Mouse (Mus musculus): ENCODE results near the gene Tpcn1. TPM values are rescaled to one million over a fixed set of nuclear protein-coding genes. Genes with fewer than 3 reads are reported as not detected.

The Tpcn1 gene
- polyA plus RNA-seq, 1 experiment from 2014 or later = 11.2 TPM

DNA sequence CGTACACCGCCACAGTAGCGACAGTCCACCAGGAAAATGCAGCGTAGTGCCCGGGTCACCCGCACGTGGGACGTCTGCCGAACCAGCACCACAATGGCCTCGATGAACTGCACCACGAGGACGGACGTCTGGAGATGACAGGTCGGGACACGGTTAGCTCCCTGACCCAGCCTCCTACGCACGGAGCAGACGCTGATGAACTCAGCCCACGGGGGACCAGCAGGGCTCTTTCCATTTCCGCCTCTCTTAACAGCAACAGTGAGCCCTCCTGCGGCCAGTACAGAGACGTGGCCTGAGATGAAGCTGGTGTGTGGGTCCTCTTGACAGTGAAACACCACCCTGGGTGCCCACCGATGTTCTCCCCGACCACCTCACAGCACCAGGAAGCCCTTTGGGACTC is 32.6 kb downstream of the Tpcn1 start:
- no peaks in the 10 kb centered on the region for H3K9me3 ChIP-seq (replicated peaks; ENCODE audit: control insufficient read depth, low read length)
- 85% methylated on average over 24 of the region's 24 CpGs for WGBS
- no peaks in the 10 kb centered on the region for H3K27me3 ChIP-seq (ENCODE audit: control insufficient read depth, insufficient read depth, low read length)
- no peak overlapping the region for H3K27ac ChIP-seq (replicated peaks; ENCODE audit: low read depth, low read length)
- H3K36me3 ChIP-seq (replicated peaks; ENCODE audit: control insufficient read depth, insufficient read depth, low read depth, low read length) = no peaks in the 10 kb centered on the region; the same call in 1 of the 2 replicates
- peaks cover 7% of the 10 kb centered on the region for H3K4me1 ChIP-seq (ENCODE audit: control insufficient read depth, insufficient read depth, low read length)
- ATAC-seq (replicated peaks; ENCODE audit: insufficient number of reproducible peaks, low FRiP score, low TSS enrichment, low read depth) (no peak), DNase-seq (ENCODE audit: low spot score) (no peak)
- H3K4me2 ChIP-seq (ENCODE audit: low read depth, low read length) = no peak overlapping the region
- H3K4me3 ChIP-seq (ENCODE audit: low read depth, low read length) = no peak overlapping the region; the same call in 1 of the 2 replicates
- H3K9ac ChIP-seq (replicated peaks; ENCODE audit: low read length) = no peak overlapping the region

DNA sequence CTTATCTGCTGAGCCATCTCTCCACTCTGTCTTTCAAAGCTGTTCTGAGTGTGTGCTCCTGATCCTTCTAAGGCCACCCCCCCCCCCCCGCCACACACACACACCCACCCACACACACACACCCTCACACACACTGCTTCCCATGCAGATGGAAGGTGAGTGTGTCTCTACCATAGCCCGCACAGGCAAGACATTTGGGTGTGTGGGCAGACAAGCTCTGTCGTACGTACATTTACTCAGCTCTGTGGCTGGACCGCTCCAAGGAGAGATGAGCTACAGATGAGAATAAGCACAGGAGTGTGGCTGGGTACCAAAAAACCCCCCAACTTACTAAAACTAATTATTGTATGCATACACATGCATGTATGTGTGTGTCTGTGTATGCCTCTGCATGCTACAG is 37.8 kb downstream of the Tpcn1 start:
- Histone ChIP-seq H3K4me1 (ENCODE audit: control insufficient read depth, insufficient read depth, low read length) (no peaks in the 10 kb centered on the region), H3K27me3 (ENCODE audit: control insufficient read depth, insufficient read depth, low read length) (no peaks in the 10 kb centered on the region), H3K9me3 (replicated peaks; ENCODE audit: control insufficient read depth, low read length) (no peaks in the 10 kb centered on the region), H3K27ac (replicated peaks; ENCODE audit: low read depth, low read length) (no peak overlapping the region), H3K9ac (replicated peaks; ENCODE audit: low read length) (no peak overlapping the region), H3K4me2 (ENCODE audit: low read depth, low read length) (no peak overlapping the region), H3K4me3 (ENCODE audit: low read depth, low read length) (no peak overlapping the region), H3K36me3 (replicated peaks; ENCODE audit: control insufficient read depth, insufficient read depth, low read depth, low read length) (no peaks in the 10 kb centered on the region; the same call in 1 of the 2 replicates)
- 95% methylated on average over 5 of the region's 5 CpGs for WGBS
- ATAC-seq (replicated peaks; ENCODE audit: insufficient number of reproducible peaks, low FRiP score, low TSS enrichment, low read depth) (no peak), DNase-seq (ENCODE audit: low spot score) (no peak)

DNA sequence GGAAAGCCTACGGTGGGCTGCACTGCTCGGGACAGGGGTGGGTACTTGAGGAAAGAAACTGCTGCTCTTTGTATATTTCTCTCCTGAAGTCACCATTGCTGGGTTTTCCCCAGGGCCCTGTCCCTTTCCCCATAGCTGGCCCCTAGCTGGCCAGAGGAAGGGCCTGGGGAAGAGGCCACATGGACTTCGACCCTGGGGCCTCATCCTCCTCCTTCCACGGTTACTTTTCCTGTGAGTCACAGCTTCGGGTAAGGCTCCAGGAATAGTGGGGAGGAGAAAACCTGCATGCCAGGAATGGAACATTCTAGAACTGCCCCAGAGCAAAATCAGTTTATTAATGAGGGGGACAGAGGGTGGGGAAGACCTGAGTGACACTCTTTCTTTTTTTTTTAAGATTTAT is 38.3 kb downstream of the Tpcn1 start:
- WGBS = 81% methylated on average over 5 of the region's 5 CpGs
- ATAC-seq (replicated peaks; ENCODE audit: insufficient number of reproducible peaks, low FRiP score, low TSS enrichment, low read depth) = no peak
- H3K4me2 ChIP-seq (ENCODE audit: low read depth, low read length) = no peak overlapping the region
- H3K27me3 ChIP-seq (ENCODE audit: control insufficient read depth, insufficient read depth, low read length) = no peaks in the 10 kb centered on the region
- no peak for DNase-seq (ENCODE audit: low spot score)
- H3K27ac ChIP-seq (replicated peaks; ENCODE audit: low read depth, low read length) = no peak overlapping the region
- no peaks in the 10 kb centered on the region for H3K36me3 ChIP-seq (replicated peaks; ENCODE audit: control insufficient read depth, insufficient read depth, low read depth, low read length)
- no peak overlapping the region for H3K4me3 ChIP-seq (ENCODE audit: low read depth, low read length)
- H3K9ac ChIP-seq (replicated peaks; ENCODE audit: low read length) = no peak overlapping the region
- no peaks in the 10 kb centered on the region for H3K4me1 ChIP-seq (ENCODE audit: control insufficient read depth, insufficient read depth, low read length)
- H3K9me3 ChIP-seq (replicated peaks; ENCODE audit: control insufficient read depth, low read length) = no peaks in the 10 kb centered on the region

DNA sequence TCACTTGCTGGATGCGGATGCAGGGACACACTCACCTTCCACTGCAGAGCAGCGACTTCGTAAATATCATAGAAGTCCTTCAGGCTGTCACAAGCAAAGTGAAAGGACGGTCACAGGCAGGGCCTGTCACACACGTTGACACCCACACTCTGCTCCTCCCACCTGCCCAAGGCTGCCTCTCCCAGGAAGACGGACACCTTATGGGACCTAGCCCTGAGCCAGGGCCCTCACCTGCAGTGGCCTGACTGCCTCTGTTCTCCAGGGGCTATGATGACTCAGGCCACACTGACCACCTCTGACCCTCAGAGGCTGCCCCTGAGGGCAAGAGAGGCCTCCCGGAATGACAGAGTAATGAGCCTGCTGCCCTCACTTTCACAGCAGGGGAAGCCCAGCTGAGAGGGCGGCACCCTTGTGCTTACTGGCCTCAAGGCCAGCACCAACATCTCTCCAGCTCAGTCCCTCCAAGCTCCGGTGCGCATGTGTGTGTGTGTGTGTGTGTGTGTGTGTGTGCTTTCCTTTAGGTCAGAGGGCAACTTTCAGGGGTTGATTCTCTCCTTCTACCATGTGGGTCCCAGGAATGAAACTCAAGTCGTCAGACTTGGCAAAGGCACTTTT is 40.1 kb downstream of the Tpcn1 start:
- H3K27me3 ChIP-seq (ENCODE audit: control insufficient read depth, insufficient read depth, low read length) = no peaks in the 10 kb centered on the region
- DNase-seq (ENCODE audit: low spot score) (no peak), ATAC-seq (replicated peaks; ENCODE audit: insufficient number of reproducible peaks, low FRiP score, low TSS enrichment, low read depth) (no peak; the same call in 1 of the 2 replicates)
- H3K4me3 ChIP-seq (ENCODE audit: low read depth, low read length) = no peak overlapping the region
- no peak overlapping the region for H3K27ac ChIP-seq (replicated peaks; ENCODE audit: low read depth, low read length)
- no peaks in the 10 kb centered on the region for H3K36me3 ChIP-seq (replicated peaks; ENCODE audit: control insufficient read depth, insufficient read depth, low read depth, low read length)
- 52% methylated on average over 11 of the region's 11 CpGs for WGBS
- H3K4me1 ChIP-seq (ENCODE audit: control insufficient read depth, insufficient read depth, low read length) = no peaks in the 10 kb centered on the region
- H3K9ac ChIP-seq (replicated peaks; ENCODE audit: low read length) = no peak overlapping the region
- no peak overlapping the region for H3K4me2 ChIP-seq (ENCODE audit: low read depth, low read length)
- no peaks in the 10 kb centered on the region for H3K9me3 ChIP-seq (replicated peaks; ENCODE audit: control insufficient read depth, low read length)

DNA sequence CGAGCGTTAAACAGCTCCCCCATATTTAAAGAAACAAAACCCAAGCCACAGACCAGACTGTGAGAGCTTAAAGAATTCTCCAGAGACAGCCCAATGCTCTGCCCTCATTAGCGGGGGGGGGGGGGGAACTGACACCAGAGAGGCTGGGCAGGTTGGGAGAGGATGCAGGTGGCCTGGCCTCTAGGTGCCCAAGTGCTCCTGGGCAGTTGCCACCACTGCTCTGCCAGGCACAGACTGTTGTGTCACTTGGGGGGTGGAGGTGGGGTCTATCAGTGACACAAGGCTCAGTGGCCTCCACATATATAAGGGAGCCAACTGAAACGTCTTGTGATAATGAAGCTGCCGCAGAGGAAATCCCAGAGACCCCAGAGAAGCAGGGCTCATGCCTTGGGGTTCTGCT is 51.8 kb downstream of the Tpcn1 start:
- H3K36me3 ChIP-seq (replicated peaks; ENCODE audit: control insufficient read depth, insufficient read depth, low read depth, low read length) = no peaks in the 10 kb centered on the region; the same call in 1 of the 2 replicates
- H3K4me1 ChIP-seq (ENCODE audit: control insufficient read depth, insufficient read depth, low read length) = peaks cover 3% of the 10 kb centered on the region; the same call in 1 of the 2 replicates
- ATAC-seq (replicated peaks; ENCODE audit: insufficient number of reproducible peaks, low FRiP score, low TSS enrichment, low read depth) (no peak), DNase-seq (ENCODE audit: low spot score) (no peak)
- H3K4me2 ChIP-seq (ENCODE audit: low read depth, low read length) = no peak overlapping the region
- WGBS = 64% methylated on average over 5 of the region's 5 CpGs
- H3K4me3 ChIP-seq (ENCODE audit: low read depth, low read length) = no peak overlapping the region
- no peak overlapping the region for H3K9ac ChIP-seq (replicated peaks; ENCODE audit: low read length)
- no peak overlapping the region for H3K27ac ChIP-seq (replicated peaks; ENCODE audit: low read depth, low read length)
- no peaks in the 10 kb centered on the region for H3K27me3 ChIP-seq (ENCODE audit: control insufficient read depth, insufficient read depth, low read length)
- no peaks in the 10 kb centered on the region for H3K9me3 ChIP-seq (replicated peaks; ENCODE audit: control insufficient read depth, low read length)

DNA sequence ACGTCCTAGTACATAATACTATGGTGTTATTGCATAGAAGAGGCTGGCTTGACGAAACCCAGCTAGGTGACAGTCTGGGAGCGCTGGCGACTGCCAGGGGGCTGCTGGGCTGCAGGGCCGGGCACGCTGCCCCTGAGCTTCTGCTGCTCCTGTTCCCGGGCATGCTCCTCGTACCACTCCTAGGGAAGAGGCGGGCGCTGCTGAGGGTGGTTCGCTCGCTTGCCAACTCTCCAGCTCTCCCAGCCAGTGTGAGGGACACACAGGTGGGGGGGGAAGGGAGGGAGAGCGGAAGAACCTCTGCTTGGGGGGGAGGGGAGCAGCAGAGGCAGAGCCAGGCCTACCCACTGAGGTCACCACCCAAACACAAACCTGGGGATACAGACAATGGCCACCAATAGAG is 52.4 kb downstream of the Tpcn1 start:
- Histone ChIP-seq H3K4me3 (ENCODE audit: low read depth, low read length) (no peak overlapping the region), H3K36me3 (replicated peaks; ENCODE audit: control insufficient read depth, insufficient read depth, low read depth, low read length) (no peaks in the 10 kb centered on the region; the same call in 1 of the 2 replicates), H3K4me1 (ENCODE audit: control insufficient read depth, insufficient read depth, low read length) (peaks cover 3% of the 10 kb centered on the region; the same call in 1 of the 2 replicates), H3K4me2 (ENCODE audit: low read depth, low read length) (no peak overlapping the region), H3K9me3 (replicated peaks; ENCODE audit: control insufficient read depth, low read length) (no peaks in the 10 kb centered on the region), H3K27ac (replicated peaks; ENCODE audit: low read depth, low read length) (no peak overlapping the region), H3K27me3 (ENCODE audit: control insufficient read depth, insufficient read depth, low read length) (no peaks in the 10 kb centered on the region), H3K9ac (replicated peaks; ENCODE audit: low read length) (no peak overlapping the region)
- ATAC-seq (replicated peaks; ENCODE audit: insufficient number of reproducible peaks, low FRiP score, low TSS enrichment, low read depth) = no peak
- no peak for DNase-seq (ENCODE audit: low spot score)
- WGBS = 72% methylated on average over 13 of the region's 13 CpGs

DNA sequence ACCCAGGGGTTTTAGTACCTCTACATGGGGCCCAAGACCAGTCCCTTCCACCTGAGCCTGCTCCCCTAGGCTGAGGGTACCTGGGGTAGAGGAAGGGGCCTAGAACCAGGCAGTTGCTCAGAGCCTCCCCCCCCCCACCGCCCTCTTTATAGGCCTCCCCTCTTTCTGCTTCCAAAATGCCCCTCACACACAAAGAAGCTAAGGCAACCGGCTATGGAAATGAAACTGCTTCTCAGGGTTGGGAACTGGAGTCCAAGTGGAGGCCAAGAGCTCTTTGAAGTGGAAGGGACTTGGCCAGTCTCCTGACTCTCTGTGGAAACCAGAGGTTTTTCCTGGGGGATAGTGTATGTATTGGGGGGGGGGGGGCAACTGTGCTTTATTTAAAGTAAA is 53.8 kb downstream of the Tpcn1 start:
- H3K4me2 ChIP-seq (ENCODE audit: low read depth, low read length) = no peak overlapping the region
- H3K27ac ChIP-seq (replicated peaks; ENCODE audit: low read depth, low read length) = no peak overlapping the region
- DNase-seq (ENCODE audit: low spot score) (no peak), ATAC-seq (replicated peaks; ENCODE audit: insufficient number of reproducible peaks, low FRiP score, low TSS enrichment, low read depth) (no peak)
- 58% methylated on average over 2 of the region's 2 CpGs for WGBS
- no peak overlapping the region for H3K4me3 ChIP-seq (ENCODE audit: low read depth, low read length)
- H3K9me3 ChIP-seq (replicated peaks; ENCODE audit: control insufficient read depth, low read length) = no peaks in the 10 kb centered on the region
- no peak overlapping the region; the same call in 1 of the 2 replicates for H3K9ac ChIP-seq (replicated peaks; ENCODE audit: low read length)
- peaks cover 3% of the 10 kb centered on the region; the same call in 1 of the 2 replicates for H3K4me1 ChIP-seq (ENCODE audit: control insufficient read depth, insufficient read depth, low read length)
- H3K27me3 ChIP-seq (ENCODE audit: control insufficient read depth, insufficient read depth, low read length) = no peaks in the 10 kb centered on the region
- H3K36me3 ChIP-seq (replicated peaks; ENCODE audit: control insufficient read depth, insufficient read depth, low read depth, low read length) = no peaks in the 10 kb centered on the region; the same call in 1 of the 2 replicates

DNA sequence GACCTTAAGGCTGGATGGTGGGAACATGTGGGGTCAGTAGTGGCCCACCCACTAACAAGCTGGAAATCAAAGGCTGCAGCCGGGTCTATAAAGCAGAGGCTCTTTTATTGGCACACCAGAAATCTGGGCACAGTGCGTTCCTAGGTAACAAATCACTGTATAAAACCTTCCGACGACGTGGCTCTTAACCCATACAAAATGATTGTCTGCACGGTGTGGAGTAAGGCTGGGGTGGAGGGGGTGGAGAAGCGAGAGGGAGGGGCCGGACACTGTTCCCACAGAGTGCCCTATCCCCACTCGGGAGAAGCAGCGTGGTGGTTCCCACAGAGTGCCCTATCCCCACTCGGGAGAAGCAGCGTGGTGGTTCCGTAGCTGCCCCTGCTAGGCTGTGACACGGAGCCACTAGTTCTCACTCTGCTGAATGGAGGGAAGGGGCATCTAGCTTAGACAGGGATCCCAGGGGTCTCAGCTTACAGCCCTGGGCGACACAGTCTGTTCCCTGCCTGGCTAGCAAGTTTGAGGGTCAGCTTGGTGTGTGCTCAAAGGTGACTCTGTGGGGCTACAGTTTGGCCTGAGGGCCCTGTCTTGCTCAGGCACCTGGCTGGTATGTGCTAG is 54.3 kb downstream of the Tpcn1 start:
- no peak overlapping the region for H3K4me2 ChIP-seq (ENCODE audit: low read depth, low read length)
- WGBS = 67% methylated on average over 15 of the region's 15 CpGs

More for the DNA sequence above, 54.3 kb downstream of the Tpcn1 start:
- Histone ChIP-seq H3K27ac (replicated peaks; ENCODE audit: low read depth, low read length) (no peak overlapping the region), H3K4me1 (ENCODE audit: control insufficient read depth, insufficient read depth, low read length) (peaks cover 3% of the 10 kb centered on the region; the same call in 1 of the 2 replicates), H3K4me3 (ENCODE audit: low read depth, low read length) (no peak overlapping the region), H3K9ac (replicated peaks; ENCODE audit: low read length) (no peak overlapping the region; the same call in 1 of the 2 replicates), H3K27me3 (ENCODE audit: control insufficient read depth, insufficient read depth, low read length) (no peaks in the 10 kb centered on the region), H3K36me3 (replicated peaks; ENCODE audit: control insufficient read depth, insufficient read depth, low read depth, low read length) (no peaks in the 10 kb centered on the region; the same call in 1 of the 2 replicates), H3K9me3 (replicated peaks; ENCODE audit: control insufficient read depth, low read length) (no peaks in the 10 kb centered on the region)
- ATAC-seq (replicated peaks; ENCODE audit: insufficient number of reproducible peaks, low FRiP score, low TSS enrichment, low read depth) (peak; percentile 46), DNase-seq (ENCODE audit: low spot score) (peak; percentile 29)
